Mouse (Mus musculus) spleen, adult 2 months (tissue): ENCODE data around the gene Crtap.
"Not testable (repeated sequence)": the region's sequence is repeated elsewhere in the genome, so short reads cannot be mapped to it uniquely, and the experiment has no call there.

Experiments used
- CTCF ChIP-seq: fragments of 200-500 bp; IDR thresholded peaks from 2 replicates; pipeline ENCODE4 v1.5.1; 2011; ENCODE audit warnings: mild to moderate bottlenecking, inconsistent platforms; ENCODE audit not compliant: insufficient read depth, insufficient read length, insufficient replicate concordance; ENCODE audit errors: extremely low read depth
- POLR2A ChIP-seq: fragments of 200-500 bp; IDR thresholded peaks from 2 replicates; pipeline ENCODE4 v1.6.1; 2011; ENCODE audit warnings: low read depth, low read length, inconsistent platforms

DNA sequence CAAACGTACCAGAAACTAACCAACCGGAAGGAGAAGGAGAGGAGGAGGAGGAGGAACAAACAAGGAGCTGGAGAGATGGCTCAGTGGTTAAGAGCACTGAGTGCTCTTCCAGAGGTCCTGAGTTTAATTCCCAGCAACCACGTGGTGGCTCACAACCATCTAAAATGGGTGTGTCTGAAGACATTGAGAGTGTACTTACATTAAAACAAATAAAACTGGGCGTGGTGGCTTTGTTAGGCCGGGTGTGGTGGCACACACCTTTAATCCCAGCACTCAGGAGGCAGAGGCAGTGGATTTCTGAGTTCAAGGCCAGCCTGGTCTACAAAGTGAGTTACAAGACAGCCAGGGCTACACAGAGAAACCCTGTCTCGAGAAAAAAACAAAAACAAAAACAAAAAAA, 3.7 kb upstream of the Crtap start:
- TF ChIP-seq CTCF, POLR2A: not testable (repeated sequence)
